Mouse (Mus musculus) G1E (cell line): Measurements from ENCODE around the gene Blzf1.

ENCODE experiments used
- CTCF ChIP-seq: IDR thresholded peaks from 2 replicates; pipeline ENCODE4 v1.5.1; 2012; ENCODE audit warnings: low read depth, low read length, inconsistent platforms, mixed read lengths
- GATA1 ChIP-seq: IDR thresholded peaks from 2 replicates; pipeline ENCODE4 v1.6.1; 2012; ENCODE audit warnings: borderline replicate concordance, low read length, inconsistent platforms, mixed read lengths
- TAL1 ChIP-seq: conservative IDR thresholded peaks from 2 replicates; pipeline ENCODE4 v1.6.1; 2012; ENCODE audit warnings: low read depth, low read length, inconsistent platforms, mixed read lengths

- TF ChIP-seq CTCF, result 0 out of 2 replicates have a peak, but pooled peaks have one; percentile 21
- no peak for TF ChIP-seq TAL1
- TF ChIP-seq GATA1, result no peak
These were observed 34.9 kb upstream of the Blzf1 start for GRCm38 (mm10) chr1:164342161-164342560.
